Mouse (Mus musculus) lung, embryonic 14.5 days (tissue): Measurements from ENCODE around the gene Nupr1l. TPM values are rescaled to one million over a fixed set of nuclear protein-coding genes. Genes with fewer than 3 reads are reported as not detected.

ENCODE experiments used
- ATAC-seq: fragments of 200-750 bp; cut with Nextera tagmentation; 2 replicates; pipeline ENCODE4 v1.8.0; 2017; ENCODE audit warnings: mild to moderate bottlenecking, moderate TSS enrichment, moderate library complexity; ENCODE audit not compliant: insufficient read depth
- DNase-seq: peaks from one replicate; pipeline ENCODE4 v3.0.0-alpha.2; 2015
- H3K27ac ChIP-seq: fragments of 300-500 bp; sonication (generic); 2 replicates; pipeline ENCODE4 v1.5.1; 2014; ENCODE audit warnings: low read depth, mild to moderate bottlenecking, moderate library complexity
- H3K27me3 ChIP-seq: fragments of 300-500 bp; sonication (generic); 2 replicates; pipeline ENCODE4 v1.6.1; 2014; ENCODE audit warnings: low read length, control low read depth; ENCODE audit not compliant: insufficient read depth
- H3K36me3 ChIP-seq: fragments of 300-500 bp; sonication (generic); 2 replicates; pipeline ENCODE4 v1.6.1; 2014; ENCODE audit warnings: control low read depth; ENCODE audit not compliant: insufficient read depth
- H3K4me1 ChIP-seq: fragments of 300-500 bp; sonication (generic); 2 replicates; pipeline ENCODE4 v1.6.1; 2014; ENCODE audit warnings: antibody characterized with exemption, control low read depth; ENCODE audit not compliant: insufficient read depth
- H3K4me2 ChIP-seq: fragments of 300-500 bp; sonication (generic); 2 replicates; pipeline ENCODE4 v1.6.1; 2014; ENCODE audit warnings: mild to moderate bottlenecking
- H3K4me3 ChIP-seq: fragments of 300-500 bp; sonication (generic); 2 replicates; pipeline ENCODE4 v1.5.1; 2014; ENCODE audit warnings: low read depth, low read length
- H3K9ac ChIP-seq: fragments of 300-500 bp; sonication (generic); 2 replicates; pipeline ENCODE4 v1.6.1; 2014
- H3K9me3 ChIP-seq: fragments of 300-500 bp; sonication (generic); 2 replicates; pipeline ENCODE4 v1.6.1; 2016; ENCODE audit warnings: low read depth, low read length, control low read depth
- CTCF ChIP-seq: IDR thresholded peaks from 2 replicates; pipeline ENCODE4 v1.5.1; 2016; ENCODE audit warnings: antibody characterized with exemption, low read depth
- WGBS: fragments of 180-500 bp; shearing (Covaris S2); extraction: QIAGEN DNeasy Blood & Tissue Kit; methylation state at CpG from one replicate; pipeline ENCODE4 v1.1.7; 2014; 5-methylcytosine and 5-hydroxymethylcytosine counted together
- polyA plus RNA-seq: library from polyadenylated mRNA; unstranded; fragments of >200 nt; fragmentation: Nextera tagmentation; extraction: Ambion mirVana; gene quantifications from 2 replicates; pipeline ENCODE4 v1.2.1, GENCODE M21; 2014

Gene Nupr1l
- polyA plus RNA-seq, 1 experiment from 2014 or later, result 2.6 TPM

GRCm38 (mm10) chr5:129947528-129948033 is 39.2 kb downstream of the Nupr1l start:
- Histone ChIP-seq H3K27ac (no peak overlapping the region), H3K9ac (no peak overlapping the region), H3K27me3 (no peaks in the 10 kb centered on the region), H3K36me3 (peaks cover 7% of the 10 kb centered on the region; the same call in 1 of the 2 replicates), H3K9me3 (no peaks in the 10 kb centered on the region), H3K4me3 (no peak overlapping the region), H3K4me2 (no peak overlapping the region), H3K4me1 (no peaks in the 10 kb centered on the region)
- DNase-seq, result no peak
- no peak for ATAC-seq
- TF ChIP-seq CTCF, result no peak
- 84% methylated on average over 2 of the region's 2 CpGs for WGBS

GRCm38 (mm10) chr5:129952143-129952542 is 43.8 kb downstream of the Nupr1l start:
- Histone ChIP-seq H3K4me3 (no peak overlapping the region), H3K27ac (no peak overlapping the region), H3K27me3 (no peaks in the 10 kb centered on the region), H3K36me3 (0 out of 2 replicates have a peak, but pooled peaks cover 2% of the 10 kb centered on the region), H3K4me1 (no peaks in the 10 kb centered on the region), H3K9me3 (no peaks in the 10 kb centered on the region), H3K4me2 (no peak overlapping the region), H3K9ac (no peak overlapping the region)
- 89% methylated on average over 4 of the region's 4 CpGs for WGBS
- ATAC-seq (no peak), DNase-seq (no peak)
- no peak for TF ChIP-seq CTCF

- DNase-seq (no peak), ATAC-seq (no peak)
- Histone ChIP-seq H3K4me2 (no peak overlapping the region), H3K27me3 (no peaks in the 10 kb centered on the region), H3K4me1 (no peaks in the 10 kb centered on the region), H3K27ac (no peak overlapping the region), H3K9ac (no peak overlapping the region), H3K36me3 (0 out of 2 replicates have a peak, but pooled peaks cover 2% of the 10 kb centered on the region), H3K4me3 (no peak overlapping the region), H3K9me3 (no peaks in the 10 kb centered on the region)
- no peak for TF ChIP-seq CTCF
- WGBS, result 75% methylated on average over 5 of the region's 5 CpGs
Observed at GRCm38 (mm10) chr5:129954473-129955254, 46.3 kb downstream of the Nupr1l start.

- DNase-seq, result no peak
Observed at GRCm38 (mm10) chr5:129955792-129956191, 47.5 kb downstream of the Nupr1l start.

GRCm38 (mm10) chr5:129963224-129963623 is 54.9 kb downstream of the Nupr1l start:
- H3K9ac ChIP-seq, result no peak overlapping the region
- H3K36me3 ChIP-seq, result 0 out of 2 replicates have a peak, but pooled peaks cover 3% of the 10 kb centered on the region
- DNase-seq (no peak), ATAC-seq (no peak)
- no peaks in the 10 kb centered on the region for H3K27me3 ChIP-seq
- no peaks in the 10 kb centered on the region for H3K4me1 ChIP-seq
- 72% methylated on average over 4 of the region's 4 CpGs for WGBS
- no peak overlapping the region for H3K4me2 ChIP-seq
- H3K4me3 ChIP-seq, result no peak overlapping the region
- TF ChIP-seq CTCF, result no peak
- H3K9me3 ChIP-seq, result no peaks in the 10 kb centered on the region
- no peak overlapping the region for H3K27ac ChIP-seq

More at GRCm38 (mm10) chr5:129955792-129956191, 47.5 kb downstream of the Nupr1l start:
- Histone ChIP-seq H3K4me2 (no peak overlapping the region), H3K9me3 (no peaks in the 10 kb centered on the region), H3K9ac (no peak overlapping the region), H3K27ac (no peak overlapping the region), H3K4me1 (no peaks in the 10 kb centered on the region), H3K27me3 (no peaks in the 10 kb centered on the region), H3K4me3 (no peak overlapping the region), H3K36me3 (0 out of 2 replicates have a peak, but pooled peaks cover 5% of the 10 kb centered on the region)
- WGBS, result 80% methylated on average over 6 of the region's 6 CpGs
- no peak for TF ChIP-seq CTCF
- ATAC-seq, result no peak

Other genes starting within 250 kb of the Nupr1l start
- gene Zfp11, start 238.4 kb upstream of the Nupr1l start, polyA plus RNA-seq, result 5.3 and 6.3 TPM in 2 replicates
- gene Sept14, start 200.0 kb upstream of the Nupr1l start, polyA plus RNA-seq, result not detected in 2 replicates
- 187 and 196 TPM in 2 replicates for gene Mrps17, start 193.0 kb upstream of the Nupr1l start, polyA plus RNA-seq
- 82.2 and 86.2 TPM in 2 replicates for gene Nipsnap2, start 183.5 kb upstream of the Nupr1l start, polyA plus RNA-seq
- 31.4 and 33.6 TPM in 2 replicates for gene Psph, start 121.1 kb upstream of the Nupr1l start, polyA plus RNA-seq
- 43.1 and 46.4 TPM in 2 replicates for gene Sumf2, start 61.6 kb upstream of the Nupr1l start, polyA plus RNA-seq
- 859 and 893 TPM in 2 replicates for gene Chchd2, start 21.1 kb upstream of the Nupr1l start, polyA plus RNA-seq
- 5.7 and 6.9 TPM in 2 replicates for gene Zbed5, start 12.8 kb upstream of the Nupr1l start, polyA plus RNA-seq
- 0.11 and 0.18 TPM in 2 replicates for gene Phkg1, start 10.0 kb upstream of the Nupr1l start, polyA plus RNA-seq
- gene Vkorc1l1, start 33.4 kb downstream of the Nupr1l start, polyA plus RNA-seq, result 22.7 and 23.4 TPM in 2 replicates
- 77.4 and 83.0 TPM in 2 replicates for gene Gusb, start 94.5 kb downstream of the Nupr1l start, polyA plus RNA-seq
- 23.1 and 24.3 TPM in 2 replicates for gene Asl, start 120.7 kb downstream of the Nupr1l start, polyA plus RNA-seq
- gene Crcp, start 120.8 kb downstream of the Nupr1l start, polyA plus RNA-seq, result 27.5 and 28.3 TPM in 2 replicates
- gene Tpst1, start 164.8 kb downstream of the Nupr1l start, polyA plus RNA-seq, result 76.1 and 77.3 TPM in 2 replicates
- gene Kctd7, start 236.3 kb downstream of the Nupr1l start, polyA plus RNA-seq, result 6.1 and 7.4 TPM in 2 replicates